Comparison of ENCODE assay signal across 14 mouse cellular contexts in the genomic region with DNA sequence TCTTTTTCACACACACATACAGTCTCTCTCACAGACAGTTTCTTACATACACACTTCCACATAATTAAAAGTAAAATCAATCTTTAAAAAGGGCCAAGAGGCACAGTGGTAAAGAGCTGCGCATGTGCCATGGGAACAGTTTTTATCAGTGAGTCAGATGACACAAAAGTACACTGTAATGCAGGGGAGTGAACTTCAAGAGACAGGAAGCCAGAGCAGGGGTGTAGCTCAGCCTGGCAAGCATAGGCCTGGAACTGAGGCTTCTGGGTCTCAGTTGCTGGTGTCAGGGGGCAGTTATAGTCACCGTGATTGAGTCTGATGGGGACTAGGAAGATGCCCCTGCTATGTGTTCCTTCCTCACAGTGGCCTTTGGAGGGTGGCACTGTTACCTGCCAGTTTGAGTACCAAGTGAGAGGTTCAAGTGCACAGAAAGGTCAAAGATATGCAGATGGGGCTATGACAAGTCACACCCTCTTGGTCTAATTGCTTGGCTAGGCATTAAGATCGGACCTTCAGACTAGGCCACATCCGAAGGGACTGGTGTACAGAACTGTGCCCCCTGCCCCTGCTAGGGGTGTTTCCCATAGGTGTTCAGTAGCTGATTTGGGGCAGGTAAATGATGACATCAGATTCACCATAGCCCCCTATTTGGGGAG. TPM values are rescaled to one million over a fixed set of nuclear protein-coding genes. Genes with fewer than 3 reads are reported as not detected.
A peak's percentile ranks its signal among the peaks of the same experiment; 100 is the strongest.
DNase-seq lines count a peak whose midpoint lies in the region; ATAC-seq and TF ChIP-seq lines count a peak whose summit lies in the region.
"Had no signal": no experiment of that assay in that cellular context is flagged by ENCODE, and none has a peak within 500 bp of the region (broad histone marks: within the 10 kb centered on the region; RNA-seq: fewer than 3 reads in every experiment).

No protein-coding gene starts in this region.

- TF ChIP-seq POLR2A in MEL (IDR thresholded peaks at IDR 0.05; ENCODE audit: control insufficient read depth in 1 of 2, insufficient read depth in 1 of 2, low read depth in 1 of 2, low read length in 2 of 2, poor library complexity in 1 of 2) = no peak

- H3K4me1 ChIP-seq in liver, embryonic 12.5 days = peaks cover 6% of the 10 kb centered on the region; the same call in 1 of the 2 replicates
- no peaks in the 10 kb centered on the region for H3K4me1 ChIP-seq in liver, postnatal 0 days (ENCODE audit: insufficient read depth)
- H3K4me1 ChIP-seq in MEL (ENCODE audit: control insufficient read depth in 1 of 2, insufficient read depth in 2 of 2, low read length in 2 of 2) = no peaks in the 10 kb centered on the region
- H3K4me1 ChIP-seq in limb, embryonic 10.5 days = peaks cover 18% of the 10 kb centered on the region

- TF ChIP-seq EP300 in liver, postnatal 0 days (IDR thresholded peaks at IDR 0.05; ENCODE audit: low read depth) = no peak
- no peak for TF ChIP-seq EP300 in MEL (IDR thresholded peaks at IDR 0.05; ENCODE audit: low read depth in 1 of 2, low read length in 2 of 2)

- DNase-seq in adrenal gland, postnatal 10 days = peak; percentile 23
- no peak for DNase-seq in adrenal gland, adult 8-10 months
- DNase-seq in liver, postnatal 0 days = no peak
- no peak for DNase-seq in MEL (ENCODE audit: low read depth, low spot score)
- no peak for DNase-seq in limb, embryonic 10.5 days (ENCODE audit: low spot score)
- DNase-seq in gastrocnemius, postnatal 14 days = no peak
- no peak for DNase-seq in retina, postnatal 1 day
- DNase-seq: adrenal gland, postnatal 14 days; kidney, postnatal 10 days; layer of hippocampus, adult 9-11 months; lung, embryonic 14.5 days had no signal

- TF ChIP-seq CTCF in liver, postnatal 0 days (IDR thresholded peaks at IDR 0.05; ENCODE audit: low read depth) = no peak
- TF ChIP-seq CTCF in MEL (IDR thresholded peaks at IDR 0.05 in 2 of 3, conservative IDR thresholded peaks at IDR 0.05 in 1 of 3; ENCODE audit: control insufficient read depth in 1 of 3, insufficient read depth in 1 of 3, low read depth in 2 of 3, low read length in 3 of 3, poor library complexity in 1 of 3, severe bottlenecking in 1 of 3) = no peak

- TF ChIP-seq RAD21 in MEL (IDR thresholded peaks at IDR 0.05; ENCODE audit: low read depth, low read length) = no peak

- ATAC-seq in liver, embryonic 12.5 days = peak; percentile 30; the same call in 1 of the 2 replicates
- ATAC-seq in liver, postnatal 0 days = no peak

- H3K9me3 ChIP-seq in liver, embryonic 12.5 days (replicated peaks) = no peaks in the 10 kb centered on the region
- H3K9me3 ChIP-seq in liver, postnatal 0 days (ENCODE audit: low read length) = 0 out of 2 replicates have a peak, but pooled peaks cover 2% of the 10 kb centered on the region
- H3K9me3 ChIP-seq in MEL (replicated peaks; ENCODE audit: insufficient read depth, low read length) = no peaks in the 10 kb centered on the region
- H3K9me3 ChIP-seq in limb, embryonic 10.5 days (replicated peaks) = no peaks in the 10 kb centered on the region

- intact Hi-C loops in gastrocnemius, postnatal 14 days (cut with DNase I; ENCODE audit: low total_unique reads) = no loop called here

- no peaks in the 10 kb centered on the region for H3K36me3 ChIP-seq in liver, embryonic 12.5 days
- H3K36me3 ChIP-seq in liver, postnatal 0 days (replicated peaks; ENCODE audit: insufficient read depth, low read length) = no peaks in the 10 kb centered on the region
- no peaks in the 10 kb centered on the region for H3K36me3 ChIP-seq in MEL (ENCODE audit: control insufficient read depth in 1 of 2, insufficient read depth in 2 of 2, low read length in 2 of 2)
- H3K36me3 ChIP-seq in limb, embryonic 10.5 days = no peaks in the 10 kb centered on the region
- H3K36me3 ChIP-seq: midbrain, embryonic 12.5 days had no signal

- H3K9ac ChIP-seq in liver, embryonic 12.5 days = no peak overlapping the region
- H3K9ac ChIP-seq in liver, postnatal 0 days (replicated peaks) = no peak overlapping the region
- H3K9ac ChIP-seq in MEL (ENCODE audit: control insufficient read depth, low read depth, low read length, poor library complexity, severe bottlenecking) = no peak overlapping the region
- H3K9ac ChIP-seq: hindbrain, embryonic 14.5 days; lung, embryonic 14.5 days; midbrain, embryonic 12.5 days had no signal

- no peaks in the 10 kb centered on the region for H3K79me2 ChIP-seq in MEL (ENCODE audit: control insufficient read depth, insufficient read depth, low read length, poor library complexity)

- H3K27me3 ChIP-seq in liver, embryonic 12.5 days (replicated peaks) = no peaks in the 10 kb centered on the region
- no peaks in the 10 kb centered on the region for H3K27me3 ChIP-seq in liver, postnatal 0 days (ENCODE audit: insufficient read depth, low read length)
- 0 out of 4 replicates have a peak, but pooled peaks cover 0 to 1% of the 10 kb centered on the region in 2 experiments for H3K27me3 ChIP-seq in MEL (ENCODE audit: control insufficient read depth in 1 of 2, insufficient read depth in 2 of 2, low read length in 2 of 2)
- H3K27me3 ChIP-seq in limb, embryonic 10.5 days (ENCODE audit: low read depth, poor library complexity, severe bottlenecking) = no peaks in the 10 kb centered on the region

- H3K27ac ChIP-seq in liver, embryonic 12.5 days = no peak overlapping the region
- no peak overlapping the region for H3K27ac ChIP-seq in liver, postnatal 0 days (ENCODE audit: low read depth)
- no peak overlapping the region for H3K27ac ChIP-seq in MEL (ENCODE audit: control insufficient read depth, low read depth, low read length)
- H3K27ac ChIP-seq in limb, embryonic 10.5 days = 0 out of 2 replicates have a peak overlapping the region, but pooled peaks have one; percentile 15
- H3K27ac ChIP-seq: hindbrain, embryonic 14.5 days; midbrain, embryonic 12.5 days had no signal

- H3K4me3 ChIP-seq in liver, embryonic 12.5 days = no peak overlapping the region
- H3K4me3 ChIP-seq in liver, postnatal 0 days (ENCODE audit: low read depth, low read length) = no peak overlapping the region
- H3K4me3 ChIP-seq in MEL (ENCODE audit: control insufficient read depth in 1 of 2, insufficient read depth in 1 of 2, low read depth in 2 of 2, low read length in 2 of 2) = no peak overlapping the region
- H3K4me3 ChIP-seq in limb, embryonic 10.5 days = no peak overlapping the region
- H3K4me3 ChIP-seq: midbrain, embryonic 12.5 days had no signal

- H3K4me2 ChIP-seq in liver, embryonic 12.5 days = no peak overlapping the region
- H3K4me2 ChIP-seq in liver, postnatal 0 days (ENCODE audit: low read depth, low read length) = no peak overlapping the region
- H3K4me2 ChIP-seq: hindbrain, embryonic 14.5 days; lung, embryonic 14.5 days; midbrain, embryonic 12.5 days had no signal

- WGBS in liver, embryonic 12.5 days (ENCODE audit: insufficient replicate concordance) = 65% methylated on average over 4 of the region's 4 CpGs
- WGBS in liver, postnatal 0 days (ENCODE audit: insufficient replicate concordance) = 57% methylated on average over 4 of the region's 4 CpGs
- WGBS in limb, embryonic 10.5 days = 90% methylated on average over 4 of the region's 4 CpGs

TF ChIP-seq in MEL, 35 proteins besides CTCF, POLR2A, EP300 and RAD21:
- peak; percentile 51; the same call in 1 of the 2 replicates for TF ChIP-seq NRF1 (IDR thresholded peaks at IDR 0.05; ENCODE audit: insufficient read depth, low read depth, low read length, poor library complexity, severe bottlenecking)
- TF ChIP-seq ZNF384 (IDR thresholded peaks at IDR 0.05; ENCODE audit: low read depth, low read length) = no peak

RNA-seq across cellular contexts. Expression of a gene that starts 21.0 kb away (rescaled TPM):
- 100 to 1,000 TPM; 295 to 323 TPM for total RNA-seq in adrenal gland, postnatal 10 days (2021)
- total RNA-seq in adrenal gland, adult 8-10 months (2022) = 100 to 1,000 TPM; 302 to 463 (median 440) TPM
- 111 and 112 TPM in 2 replicates for polyA plus RNA-seq in liver, embryonic 12.5 days (2016; fragmentation: Nextera tagmentation; extraction: Ambion mirVana)
- 245 and 376 TPM in 2 replicates for polyA plus RNA-seq in liver, postnatal 0 days (2015; fragmentation: Nextera tagmentation; extraction: Ambion mirVana)
- total RNA-seq in MEL (2012; rRNA removed) = 9.1 and 10.4 TPM in 2 replicates
- polyA plus RNA-seq in MEL (2012; ENCODE audit: insufficient read depth in 1 of 2, insufficient read length in 2 of 2, low read depth in 1 of 2, low replicate concordance in 2 of 2, missing spikeins in 1 of 2) = 1 to 10 TPM in 1 of 2 experiments, not detected in 1; 5.8 TPM
- polyA plus RNA-seq in limb, embryonic 10.5 days (2016; fragmentation: Nextera tagmentation; extraction: Ambion mirVana) = 273 and 313 TPM in 2 replicates
- 1 to 10 TPM; 6.5 to 8.0 TPM for total RNA-seq in gastrocnemius, postnatal 14 days (2021)

Comparison
In these comparisons a context has a peak if more than half of its experiments do, and no peak if none do; other contexts are left out.
1. RNA of a gene that starts 21.0 kb away (total RNA-seq): 302 to 463 TPM in adrenal gland, adult 8-10 months and 295 to 323 TPM in adrenal gland, postnatal 10 days; 9.1 to 10.4 TPM in MEL and 6.5 to 8.0 TPM in gastrocnemius, postnatal 14 days; every median in the first group is over 10 times any median in the second.